Mouse (Mus musculus) forebrain, postnatal 0 days (tissue): ENCODE data around the gene Ccdc149. TPM values are rescaled to one million over a fixed set of nuclear protein-coding genes. Genes with fewer than 3 reads are reported as not detected.

ENCODE experiments used
- ATAC-seq: fragments of 200-750 bp; cut with Nextera tagmentation; 2 replicates; pipeline ENCODE4 v1.8.0; 2017; ENCODE audit warnings: mild to moderate bottlenecking, moderate library complexity
- DNase-seq: peaks from one replicate; pipeline ENCODE4 v3.0.0-alpha.2; 2015
- H3K27ac ChIP-seq: fragments of 300-500 bp; sonication (generic); 2 replicates; pipeline ENCODE4 v1.5.1; 2014; ENCODE audit warnings: low read depth, mild to moderate bottlenecking, antibody characterized with exemption, low read length, moderate library complexity, mixed read lengths
- H3K27me3 ChIP-seq: fragments of 300-500 bp; sonication (generic); 2 replicates; pipeline ENCODE4 v1.6.1; 2014; ENCODE audit warnings: mild to moderate bottlenecking, low read length, mixed read lengths; ENCODE audit not compliant: insufficient read depth
- H3K36me3 ChIP-seq: fragments of 300-500 bp; sonication (generic); 2 replicates; pipeline ENCODE4 v1.6.1; 2014; ENCODE audit warnings: mild to moderate bottlenecking, moderate library complexity; ENCODE audit not compliant: insufficient read depth
- H3K4me1 ChIP-seq: fragments of 300-500 bp; sonication (generic); 2 replicates; pipeline ENCODE4 v1.6.1; 2014; ENCODE audit warnings: antibody characterized with exemption; ENCODE audit not compliant: insufficient read depth
- H3K4me2 ChIP-seq: fragments of 300-500 bp; sonication (generic); 2 replicates; pipeline ENCODE4 v1.6.1; 2014; ENCODE audit warnings: low read depth, mild to moderate bottlenecking, moderate library complexity
- H3K4me3 ChIP-seq: fragments of 300-500 bp; sonication (generic); 2 replicates; pipeline ENCODE4 v1.5.1; 2014; ENCODE audit warnings: low read depth, low read length, mixed read lengths
- H3K9ac ChIP-seq: fragments of 300-500 bp; sonication (generic); 2 replicates; pipeline ENCODE4 v1.6.1; 2014; ENCODE audit warnings: mild to moderate bottlenecking
- H3K9me3 ChIP-seq: fragments of 300-500 bp; sonication (generic); 2 replicates; pipeline ENCODE4 v1.6.1; 2016; ENCODE audit warnings: low read length
- CTCF ChIP-seq: sonication (generic); IDR thresholded peaks from 2 replicates; pipeline ENCODE4 v1.5.1; 2016; ENCODE audit warnings: antibody characterized with exemption, control low read depth, low read depth
- WGBS: fragments of 180-500 bp; shearing (Covaris S2); extraction: QIAGEN DNeasy Blood & Tissue Kit; methylation state at CpG from one replicate; pipeline ENCODE4 v1.1.7; 2014; 5-methylcytosine and 5-hydroxymethylcytosine counted together
- polyA plus RNA-seq: library from polyadenylated mRNA; unstranded; fragments of >200 nt; fragmentation: Nextera tagmentation; extraction: Ambion mirVana; gene quantifications from 2 replicates; pipeline ENCODE4 v1.2.1, GENCODE M21; 2015
- total RNA-seq: library from RNA; depleted of rRNA; stranded (reverse); fragments of >200 nt; gene quantifications from 2 replicates; pipeline ENCODE4 v1.2.3, GENCODE M21; 2014

Ccdc149 gene
- total and polyA plus RNA-seq, 2 experiments from 2014 or later: 16.0 to 21.4 TPM

- Histone ChIP-seq H3K27ac (no peak overlapping the region), H3K9ac (no peak overlapping the region), H3K27me3 (no peaks in the 10 kb centered on the region), H3K36me3 (0 out of 2 replicates have a peak, but pooled peaks cover under 1% of the 10 kb centered on the region), H3K9me3 (no peaks in the 10 kb centered on the region), H3K4me2 (no peak overlapping the region), H3K4me3 (no peak overlapping the region), H3K4me1 (no peaks in the 10 kb centered on the region)
- WGBS: 60% methylated on average over 7 of the region's 7 CpGs
- ATAC-seq (peak; percentile 37; the same call in 1 of the 2 replicates), DNase-seq (peak; percentile 23)
- no peak for TF ChIP-seq CTCF
Observed at GRCm38 (mm10) chr5:52408668-52409315, 62.5 kb downstream of the Ccdc149 start.

DNA sequence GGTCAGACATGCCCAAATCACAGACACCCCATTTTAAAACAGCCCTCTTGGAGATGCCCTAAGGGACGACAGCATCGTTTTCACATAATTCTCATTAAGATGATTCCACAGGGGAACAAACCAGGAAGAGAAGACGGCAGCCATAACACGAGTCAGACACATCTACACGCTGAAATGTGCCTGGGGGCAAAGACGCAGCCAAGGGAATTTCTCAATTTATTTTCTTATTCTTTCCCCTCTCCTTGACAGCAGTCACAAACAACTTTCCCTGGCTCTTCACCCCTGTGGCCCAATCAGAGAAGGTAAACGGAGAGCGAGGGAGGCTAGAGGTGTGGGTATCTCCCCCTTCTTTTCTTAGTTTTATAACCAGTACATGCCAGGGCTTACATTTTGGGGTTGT is 66.9 kb downstream of the Ccdc149 start:
- Histone ChIP-seq H3K36me3 (0 out of 2 replicates have a peak, but pooled peaks cover 11% of the 10 kb centered on the region), H3K4me3 (no peak overlapping the region), H3K27me3 (no peaks in the 10 kb centered on the region), H3K4me1 (no peaks in the 10 kb centered on the region), H3K9me3 (no peaks in the 10 kb centered on the region), H3K27ac (no peak overlapping the region), H3K4me2 (no peak overlapping the region), H3K9ac (no peak overlapping the region)
- 82% methylated on average over 8 of the region's 8 CpGs for WGBS
- no peak for ATAC-seq
- DNase-seq: no peak
- TF ChIP-seq CTCF: no peak

DNA sequence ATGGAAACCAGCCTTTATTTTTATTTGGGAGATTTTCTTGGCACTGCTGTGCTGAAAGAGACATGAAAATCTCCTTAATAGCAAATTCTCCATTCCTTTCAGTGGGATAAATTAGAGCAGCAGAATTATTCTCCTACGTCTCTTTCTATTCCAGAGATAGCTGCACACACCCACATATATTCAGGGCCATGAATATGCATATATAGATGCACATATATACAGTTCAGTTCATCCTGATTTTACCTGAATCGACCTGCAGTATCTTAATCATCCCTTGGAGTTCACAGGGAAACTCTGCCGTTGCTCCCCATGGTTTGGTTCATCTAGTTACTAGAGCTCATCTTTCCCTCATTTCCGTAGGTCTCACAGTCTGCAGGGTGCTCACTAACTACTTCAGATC is 77.6 kb downstream of the Ccdc149 start:
- 93% methylated on average over 4 of the region's 4 CpGs for WGBS
- Histone ChIP-seq H3K9me3 (no peaks in the 10 kb centered on the region), H3K9ac (no peak overlapping the region), H3K4me1 (no peaks in the 10 kb centered on the region), H3K4me2 (no peak overlapping the region), H3K27ac (no peak overlapping the region), H3K4me3 (no peak overlapping the region), H3K36me3 (0 out of 2 replicates have a peak, but pooled peaks cover 7% of the 10 kb centered on the region), H3K27me3 (no peaks in the 10 kb centered on the region)
- no peak for TF ChIP-seq CTCF
- ATAC-seq (no peak), DNase-seq (no peak)

DNA sequence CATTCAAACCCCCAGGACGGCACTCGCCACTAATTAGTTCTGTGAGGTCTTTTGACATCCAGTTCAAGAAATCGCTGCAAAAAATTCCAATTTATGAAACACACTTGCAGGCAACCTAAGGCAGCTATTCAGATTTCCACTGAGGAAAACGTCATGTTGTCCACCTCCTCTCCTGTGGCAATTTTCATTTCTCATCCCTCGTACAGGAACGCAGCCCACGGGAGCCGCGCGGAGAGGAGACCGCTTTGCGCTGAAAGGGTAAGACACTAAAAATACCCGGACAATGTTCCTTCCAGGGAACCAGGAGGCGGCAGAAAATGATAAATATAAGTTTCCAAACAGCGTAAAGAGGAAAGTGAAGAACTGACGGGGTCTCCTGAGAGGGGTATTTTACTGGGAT is 79.8 kb downstream of the Ccdc149 start:
- Histone ChIP-seq H3K27me3 (no peaks in the 10 kb centered on the region), H3K9me3 (no peaks in the 10 kb centered on the region), H3K4me3 (no peak overlapping the region), H3K4me1 (no peaks in the 10 kb centered on the region), H3K4me2 (no peak overlapping the region), H3K27ac (no peak overlapping the region), H3K9ac (no peak overlapping the region), H3K36me3 (0 out of 2 replicates have a peak, but pooled peaks cover 7% of the 10 kb centered on the region)
- DNase-seq: no peak
- no peak for ATAC-seq
- WGBS: 66% methylated on average over 16 of the region's 16 CpGs
- TF ChIP-seq CTCF: no peak

DNA sequence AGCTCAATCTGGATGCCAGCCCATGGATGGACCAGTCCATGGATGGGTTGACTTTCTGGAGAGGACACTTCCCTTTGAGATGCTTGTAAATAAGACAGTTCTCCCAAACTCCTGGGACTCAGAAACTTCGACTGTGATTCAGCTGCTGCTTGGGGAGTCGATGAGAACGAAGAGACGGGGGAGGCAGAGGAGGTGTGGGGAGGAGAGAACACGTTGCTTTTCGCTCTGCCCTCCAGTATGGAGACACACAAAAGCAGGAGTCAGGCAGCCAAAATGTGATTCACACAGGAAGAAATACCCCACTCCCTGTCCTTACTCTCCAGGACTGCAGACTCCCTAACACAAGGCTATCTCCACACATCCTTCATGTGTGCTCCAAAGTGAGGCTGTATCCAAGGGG is 80.9 kb downstream of the Ccdc149 start:
- DNase-seq: no peak
- Histone ChIP-seq H3K4me1 (no peaks in the 10 kb centered on the region), H3K4me3 (no peak overlapping the region), H3K9me3 (no peaks in the 10 kb centered on the region), H3K9ac (no peak overlapping the region), H3K27ac (no peak overlapping the region), H3K36me3 (0 out of 2 replicates have a peak, but pooled peaks cover 7% of the 10 kb centered on the region), H3K27me3 (no peaks in the 10 kb centered on the region), H3K4me2 (no peak overlapping the region)
- TF ChIP-seq CTCF: no peak
- no peak for ATAC-seq
- WGBS: 91% methylated on average over 6 of the region's 6 CpGs

DNA sequence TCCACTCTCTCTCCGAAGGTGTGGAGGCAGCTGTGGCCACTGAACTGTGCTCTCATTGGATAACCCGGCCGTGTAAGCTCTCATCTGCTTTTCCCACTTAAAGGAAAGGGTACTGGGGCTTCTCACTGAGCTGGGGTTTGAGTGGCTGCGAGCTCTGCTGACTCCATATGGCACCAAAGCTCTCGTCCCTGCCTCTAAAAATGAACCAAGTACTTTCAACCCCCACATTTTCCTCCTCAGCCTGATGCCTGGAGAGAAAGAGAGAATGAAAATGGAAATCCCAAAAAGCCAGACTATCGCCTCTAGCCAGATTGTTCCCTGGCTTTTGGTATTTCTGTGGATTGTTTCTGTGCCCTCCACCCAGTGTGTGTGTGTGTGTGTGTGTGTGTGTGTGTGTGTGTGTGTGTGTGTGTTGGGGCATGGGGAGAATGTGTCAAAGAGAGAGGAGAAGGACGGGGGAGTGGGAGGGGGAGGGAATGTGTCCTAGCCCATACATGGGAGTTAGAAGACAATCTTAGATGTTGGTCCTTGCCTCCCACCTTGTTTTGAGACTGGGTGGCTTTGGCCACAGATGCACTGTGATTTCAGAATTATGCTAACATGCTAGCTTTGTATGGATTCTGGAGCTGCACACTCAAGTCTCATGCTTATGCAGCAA is 83.1 kb downstream of the Ccdc149 start:
- 0 out of 2 replicates have a peak, but pooled peaks cover 7% of the 10 kb centered on the region for H3K36me3 ChIP-seq
- ATAC-seq (no peak), DNase-seq (no peak)
- H3K4me3 ChIP-seq: no peak overlapping the region
- no peak for TF ChIP-seq CTCF
- no peaks in the 10 kb centered on the region for H3K9me3 ChIP-seq
- H3K27me3 ChIP-seq: no peaks in the 10 kb centered on the region
- WGBS: 66% methylated on average over 7 of the region's 7 CpGs
- H3K27ac ChIP-seq: no peak overlapping the region
- H3K4me1 ChIP-seq: no peaks in the 10 kb centered on the region
- H3K4me2 ChIP-seq: no peak overlapping the region
- H3K9ac ChIP-seq: no peak overlapping the region

DNA sequence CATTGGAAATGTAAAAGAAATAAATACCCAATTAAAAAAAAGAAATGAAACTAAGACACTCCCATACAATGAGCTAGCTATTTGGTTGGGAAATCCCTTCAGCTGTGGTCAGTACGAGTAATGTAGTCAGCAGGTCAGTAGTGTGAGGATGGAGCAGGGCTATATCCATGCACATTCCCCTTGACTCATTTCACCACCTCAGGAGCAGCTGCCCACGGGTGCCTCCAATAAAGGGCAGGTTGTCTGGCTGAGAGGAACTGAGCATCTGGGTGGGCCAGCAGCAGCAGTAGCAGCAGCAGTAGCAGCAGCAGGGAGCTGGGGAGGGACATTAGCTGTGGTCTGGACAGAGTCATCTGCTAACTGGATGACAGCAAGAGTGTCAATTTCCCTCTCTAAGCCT is 85.3 kb downstream of the Ccdc149 start:
- Histone ChIP-seq H3K9me3 (no peaks in the 10 kb centered on the region), H3K9ac (no peak overlapping the region), H3K4me1 (no peaks in the 10 kb centered on the region), H3K27me3 (no peaks in the 10 kb centered on the region), H3K27ac (no peak overlapping the region), H3K36me3 (0 out of 2 replicates have a peak, but pooled peaks cover 7% of the 10 kb centered on the region), H3K4me3 (no peak overlapping the region), H3K4me2 (no peak overlapping the region)
- no peak for TF ChIP-seq CTCF
- 88% methylated on average over 2 of the region's 2 CpGs for WGBS
- no peak for ATAC-seq
- DNase-seq: no peak
